9 mouse cellular contexts compared by ENCODE assay signal in genomic region chr7:134774468-134775162, GRCm38 (mm10).
DNase-seq lines count a peak whose midpoint lies in the region.
"Had no signal": no experiment of that assay in that cellular context is flagged by ENCODE, and none has a peak within 500 bp of the region (broad histone marks: within the 10 kb centered on the region; RNA-seq: fewer than 3 reads in every experiment).

No protein-coding gene starts in this region.

- peak; percentile 18 for DNase-seq in embryo, embryonic 11 days
- DNase-seq in embryo, embryonic 9.5 days (ENCODE audit: extremely low spot score): no peak
- peak; percentile 58 to 74 for DNase-seq in frontal cortex, adult 2 months (ENCODE audit: extremely low spot score in 1 of 2, low spot score in 1 of 2)
- DNase-seq in layer of hippocampus, postnatal 36 days: peak; percentile 22 to 24
- DNase-seq in retina, embryonic 14.5 days (ENCODE audit: low spot score): peak; percentile 27
- DNase-seq in thymus, postnatal 36 days: no peak
- DNase-seq in adrenal gland, postnatal 4 days (ENCODE audit: low spot score in 2 of 2): no peak
- DNase-seq in adrenal gland, adult 18-20 months (ENCODE audit: low spot score in 2 of 2): no peak
- DNase-seq: heart, adult 2 months had no signal

Comparison
In these comparisons a context has a peak if more than half of its experiments do, and no peak if none do; other contexts are left out.
1. DNase-seq: peak in embryo, embryonic 11 days (single experiment), frontal cortex, adult 2 months (2 of 2), layer of hippocampus, postnatal 36 days (2 of 2) and retina, embryonic 14.5 days (single experiment); none in embryo, embryonic 9.5 days (single experiment), thymus, postnatal 36 days (0 of 2), adrenal gland, postnatal 4 days (0 of 2) and adrenal gland, adult 18-20 months (0 of 2).